Comparison of ENCODE assay signal across 8 mouse cellular contexts in genomic region chr14:46385701-46386477, GRCm38 (mm10). TPM values are rescaled to one million over a fixed set of nuclear protein-coding genes. Genes with fewer than 3 reads are reported as not detected.
DNase-seq lines count a peak whose midpoint lies in the region; ATAC-seq and TF ChIP-seq lines count a peak whose summit lies in the region.
"Had no signal": no experiment of that assay in that cellular context is flagged by ENCODE, and none has a peak within 500 bp of the region (broad histone marks: within the 10 kb centered on the region; RNA-seq: fewer than 3 reads in every experiment).

No protein-coding gene starts in this region.

- intact Hi-C loops in left cerebral cortex, postnatal 36 days (cut with DNase I) = loop anchor here (10.0 kb wide), 1 partner anchor 221 kb away; no protein-coding TSS in a partner anchor

- H3K4me1 ChIP-seq in embryonic facial prominence, embryonic 12.5 days = peaks cover 40% of the 10 kb centered on the region
- H3K4me1 ChIP-seq in hindbrain, embryonic 15.5 days (replicated peaks) = peaks cover 53% of the 10 kb centered on the region
- no peaks in the 10 kb centered on the region; the same call in 1 of the 2 replicates for H3K4me1 ChIP-seq in liver, embryonic 16.5 days (ENCODE audit: control insufficient read depth, low read depth, low read length)
- no peaks in the 10 kb centered on the region; the same call in 1 of the 2 replicates for H3K4me1 ChIP-seq in stomach, postnatal 0 days (replicated peaks; ENCODE audit: control insufficient read depth, insufficient read depth)

- TF ChIP-seq POLR2A in brain, embryonic 14.5 days (IDR thresholded peaks at IDR 0.05; ENCODE audit: borderline replicate concordance, extremely low read depth, insufficient read depth, insufficient read length, poor library complexity, severe bottlenecking) = no peak

- peaks cover 16% of the 10 kb centered on the region for H3K27me3 ChIP-seq in embryonic facial prominence, embryonic 12.5 days
- H3K27me3 ChIP-seq in hindbrain, embryonic 15.5 days = peaks cover 75% of the 10 kb centered on the region
- H3K27me3 ChIP-seq in liver, embryonic 16.5 days (ENCODE audit: control insufficient read depth, insufficient read depth, low read depth, low read length) = peaks cover 74% of the 10 kb centered on the region
- no peaks in the 10 kb centered on the region for H3K27me3 ChIP-seq in stomach, postnatal 0 days (ENCODE audit: control insufficient read depth, insufficient read depth, low read length)

- no peak for TF ChIP-seq EP300 in stomach, postnatal 0 days (optimal IDR thresholded peaks at IDR 0.05)

- H3K4me3 ChIP-seq in embryonic facial prominence, embryonic 12.5 days = peak overlapping the region; percentile 60
- peak overlapping the region; percentile 63 for H3K4me3 ChIP-seq in hindbrain, embryonic 15.5 days
- H3K4me3 ChIP-seq in liver, embryonic 16.5 days (ENCODE audit: low read depth, low read length) = peak overlapping the region; percentile 57
- H3K4me3 ChIP-seq in stomach, postnatal 0 days (ENCODE audit: low read depth, low read length) = peak overlapping the region; percentile 56

- WGBS in embryonic facial prominence, embryonic 12.5 days = 1% methylated on average over 39 of the region's 39 CpGs
- WGBS in hindbrain, embryonic 15.5 days = 0% methylated on average over 39 of the region's 39 CpGs
- 3% methylated on average over 39 of the region's 39 CpGs for WGBS in liver, embryonic 16.5 days (ENCODE audit: insufficient replicate concordance)
- 2% methylated on average over 39 of the region's 39 CpGs for WGBS in stomach, postnatal 0 days

- H3K36me3 ChIP-seq in embryonic facial prominence, embryonic 12.5 days = peaks cover 16% of the 10 kb centered on the region
- no peaks in the 10 kb centered on the region for H3K36me3 ChIP-seq in hindbrain, embryonic 15.5 days
- H3K36me3 ChIP-seq in liver, embryonic 16.5 days (ENCODE audit: control insufficient read depth, insufficient read depth) = no peaks in the 10 kb centered on the region
- H3K36me3 ChIP-seq in stomach, postnatal 0 days (ENCODE audit: control insufficient read depth, insufficient read depth, low read length) = no peaks in the 10 kb centered on the region

- TF ChIP-seq CTCF in brain, embryonic 14.5 days (IDR thresholded peaks at IDR 0.05; ENCODE audit: borderline replicate concordance, extremely low read depth, insufficient read depth, insufficient read length) = no peak
- no peak for TF ChIP-seq CTCF in stomach, postnatal 0 days (IDR thresholded peaks at IDR 0.05; ENCODE audit: low read depth)

- peak overlapping the region; percentile 88 for H3K27ac ChIP-seq in embryonic facial prominence, embryonic 12.5 days
- no peak overlapping the region for H3K27ac ChIP-seq in hindbrain, embryonic 15.5 days (replicated peaks)
- H3K27ac ChIP-seq in liver, embryonic 16.5 days (ENCODE audit: low read length) = no peak overlapping the region
- H3K27ac ChIP-seq in stomach, postnatal 0 days (replicated peaks) = peak overlapping the region; percentile 67

- ATAC-seq in embryonic facial prominence, embryonic 12.5 days (ENCODE audit: insufficient number of reproducible peaks, insufficient read depth, low FRiP score, low TSS enrichment) = no peak
- ATAC-seq in hindbrain, embryonic 15.5 days (ENCODE audit: low FRiP score, low read depth) = no peak
- ATAC-seq in liver, embryonic 16.5 days (ENCODE audit: low read depth) = no peak
- no peak for ATAC-seq in stomach, postnatal 0 days (ENCODE audit: low FRiP score, low TSS enrichment)

- DNase-seq in brain, embryonic 14.5 days (ENCODE audit: low read depth) = peak; percentile 45
- DNase-seq in stomach, postnatal 0 days (ENCODE audit: low spot score) = no peak
- DNase-seq in frontal cortex, postnatal 25 days (ENCODE audit: low spot score in 2 of 2) = no peak
- DNase-seq in left cerebral cortex, postnatal 36 days (ENCODE audit: low spot score in 2 of 2) = no peak

- no peaks in the 10 kb centered on the region for H3K9me3 ChIP-seq in embryonic facial prominence, embryonic 12.5 days
- no peaks in the 10 kb centered on the region for H3K9me3 ChIP-seq in hindbrain, embryonic 15.5 days
- no peaks in the 10 kb centered on the region for H3K9me3 ChIP-seq in liver, embryonic 16.5 days (replicated peaks; ENCODE audit: control insufficient read depth, low read length)
- H3K9me3 ChIP-seq in stomach, postnatal 0 days (ENCODE audit: control insufficient read depth, low read length) = no peaks in the 10 kb centered on the region

- H3K9ac ChIP-seq in embryonic facial prominence, embryonic 12.5 days = peak overlapping the region; percentile 67
- H3K9ac ChIP-seq in hindbrain, embryonic 15.5 days = no peak overlapping the region
- no peak overlapping the region for H3K9ac ChIP-seq in liver, embryonic 16.5 days (ENCODE audit: low read depth, low read length)
- peak overlapping the region; percentile 56 for H3K9ac ChIP-seq in stomach, postnatal 0 days (ENCODE audit: low read length)

- peak overlapping the region; percentile 72 for H3K4me2 ChIP-seq in embryonic facial prominence, embryonic 12.5 days (replicated peaks)
- peak overlapping the region; percentile 90 for H3K4me2 ChIP-seq in hindbrain, embryonic 15.5 days
- H3K4me2 ChIP-seq in liver, embryonic 16.5 days (ENCODE audit: low read depth, low read length) = peak overlapping the region; percentile 65
- H3K4me2 ChIP-seq in stomach, postnatal 0 days (replicated peaks; ENCODE audit: low read depth) = peak overlapping the region; percentile 76

RNA-seq across cellular contexts. Expression of gene Bmp4, which starts 4.6 kb away (rescaled TPM):
- 5.2 and 5.3 TPM in 2 replicates for polyA plus RNA-seq in brain, embryonic 14.5 days (2012; rRNA removed)
- polyA plus RNA-seq in embryonic facial prominence, embryonic 12.5 days (2016; fragmentation: Nextera tagmentation; extraction: Ambion mirVana) = 41.5 and 45.7 TPM in 2 replicates
- polyA plus RNA-seq in hindbrain, embryonic 15.5 days (2015; fragmentation: Nextera tagmentation; extraction: Ambion mirVana) = 6.6 and 7.4 TPM in 2 replicates
- polyA plus RNA-seq in liver, embryonic 16.5 days (2015; fragmentation: Nextera tagmentation; extraction: Ambion mirVana) = 1.1 and 1.8 TPM in 2 replicates
- polyA plus RNA-seq in stomach, postnatal 0 days (2015; fragmentation: Nextera tagmentation; extraction: Ambion mirVana) = 20.3 and 23.3 TPM in 2 replicates
- total RNA-seq in left cerebral cortex, postnatal 36 days (2021) = 1 to 10 TPM; 5.5 to 8.1 TPM
- total RNA-seq: neutrophil, adult 5-6 weeks had no signal

RNA-seq across cellular contexts. Expression of gene Gm15217, which starts 6.7 kb away (rescaled TPM):
- polyA plus RNA-seq in brain, embryonic 14.5 days (2012; rRNA removed) = not detected in 2 replicates
- polyA plus RNA-seq in embryonic facial prominence, embryonic 12.5 days (2016; fragmentation: Nextera tagmentation; extraction: Ambion mirVana) = 0.23 and 0.36 TPM in 2 replicates
- not detected in 2 replicates for polyA plus RNA-seq in hindbrain, embryonic 15.5 days (2015; fragmentation: Nextera tagmentation; extraction: Ambion mirVana)
- polyA plus RNA-seq in liver, embryonic 16.5 days (2015; fragmentation: Nextera tagmentation; extraction: Ambion mirVana) = not detected in 2 replicates
- 0.18 and 0.30 TPM in 2 replicates for polyA plus RNA-seq in stomach, postnatal 0 days (2015; fragmentation: Nextera tagmentation; extraction: Ambion mirVana)
- total RNA-seq in left cerebral cortex, postnatal 36 days (2021) = not detected
- total RNA-seq: neutrophil, adult 5-6 weeks had no signal

Comparison
In these comparisons a context has a peak if more than half of its experiments do, and no peak if none do; other contexts are left out.
1. H3K27ac ChIP-seq: peak in embryonic facial prominence, embryonic 12.5 days (single experiment) and stomach, postnatal 0 days (single experiment); none in hindbrain, embryonic 15.5 days (single experiment) and liver, embryonic 16.5 days (single experiment).
2. H3K9ac ChIP-seq: peak in embryonic facial prominence, embryonic 12.5 days (single experiment) and stomach, postnatal 0 days (single experiment); none in hindbrain, embryonic 15.5 days (single experiment) and liver, embryonic 16.5 days (single experiment).
3. Peak in every context shown above with its lines, with median percentiles within 50 percentile points of each other: H3K4me2 ChIP-seq and H3K4me3 ChIP-seq.